ENCODE assay signal across 10 mouse cellular contexts in the genomic region with DNA sequence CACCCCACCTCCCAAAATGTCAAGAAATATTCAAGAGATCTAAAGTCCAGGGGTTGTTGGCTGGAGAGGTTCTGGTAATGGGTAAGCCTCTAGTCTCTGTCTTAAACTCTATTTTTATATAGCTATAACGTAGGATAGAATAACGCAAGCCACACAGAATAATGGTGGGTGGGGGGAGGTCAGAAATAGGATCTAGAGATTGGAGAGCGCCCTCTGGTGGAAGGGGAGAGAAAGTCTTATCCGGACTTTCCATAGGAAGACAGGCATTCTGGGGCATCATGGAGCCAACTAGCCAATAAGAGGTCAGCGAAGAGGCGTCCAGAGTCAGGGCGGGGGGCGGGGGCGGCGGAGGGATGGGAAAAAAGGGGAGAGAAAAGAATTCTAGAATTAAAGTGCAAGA.
A peak's percentile ranks its signal among the peaks of the same experiment; 100 is the strongest.
DNase-seq lines count a peak whose midpoint lies in the region; TF ChIP-seq lines count a peak whose summit lies in the region.
"Had no signal": no experiment of that assay in that cellular context is flagged by ENCODE, and none has a peak within 500 bp of the region (broad histone marks: within the 10 kb centered on the region; RNA-seq: fewer than 3 reads in every experiment).

No protein-coding gene starts in this region.

- DNase-seq in adrenal gland, postnatal 14 days, result peak; percentile 40
- no peak for DNase-seq in adrenal gland, adult 8-10 months
- no peak for DNase-seq in layer of hippocampus, adult 2 months (ENCODE audit: low spot score in 2 of 2)
- DNase-seq in layer of hippocampus, adult 9-11 months, result no peak
- DNase-seq in MEL-GATA-1-ER (ENCODE audit: extremely low read depth, low read depth), result peak; percentile 8
- DNase-seq in lung, postnatal 25 days (ENCODE audit: low spot score), result peak; percentile 3
- no peak for DNase-seq in limb, embryonic 10.5 days (ENCODE audit: low spot score)
- no peak for DNase-seq in layer of hippocampus, postnatal 14 days (ENCODE audit: low spot score in 2 of 2)

- H3K9me3 ChIP-seq in limb, embryonic 10.5 days (replicated peaks), result no peaks in the 10 kb centered on the region
- H3K9me3 ChIP-seq: forebrain, embryonic 10.5 days; megakaryocyte, embryonic 14.5 days had no signal

- H3K4me3 ChIP-seq in layer of hippocampus, adult 2 months, result no peak overlapping the region
- no peak overlapping the region for H3K4me3 ChIP-seq in limb, embryonic 10.5 days
- H3K4me3 ChIP-seq: forebrain, embryonic 10.5 days; megakaryocyte, embryonic 14.5 days had no signal

- no peaks in the 10 kb centered on the region for H3K36me3 ChIP-seq in limb, embryonic 10.5 days
- H3K36me3 ChIP-seq: forebrain, embryonic 10.5 days had no signal

- H3K27me3 ChIP-seq in limb, embryonic 10.5 days (ENCODE audit: low read depth, poor library complexity, severe bottlenecking), result no peaks in the 10 kb centered on the region

- peaks cover 15% of the 10 kb centered on the region for H3K4me1 ChIP-seq in limb, embryonic 10.5 days

- no peak overlapping the region for H3K27ac ChIP-seq in layer of hippocampus, adult 2 months
- no peak overlapping the region for H3K27ac ChIP-seq in limb, embryonic 10.5 days
- H3K27ac ChIP-seq: forebrain, embryonic 10.5 days had no signal

- 90% methylated on average over 10 of the region's 10 CpGs for WGBS in limb, embryonic 10.5 days

- TF ChIP-seq CTCF in layer of hippocampus, adult 2 months (conservative IDR thresholded peaks at IDR 0.05), result peak; percentile 73

Comparison
In these comparisons a context has a peak if more than half of its experiments do, and no peak if none do; other contexts are left out.
1. DNase-seq: peak in adrenal gland, postnatal 14 days (single experiment), MEL-GATA-1-ER (single experiment) and lung, postnatal 25 days (single experiment); none in adrenal gland, adult 8-10 months (single experiment), layer of hippocampus, adult 2 months (0 of 2), layer of hippocampus, adult 9-11 months (single experiment), limb, embryonic 10.5 days (single experiment) and layer of hippocampus, postnatal 14 days (0 of 2).